Mouse (Mus musculus): Measurements from ENCODE around the gene Yipf1.
"Not testable (repeated sequence)": the region's sequence is repeated elsewhere in the genome, so short reads cannot be mapped to it uniquely, and the experiment has no call there.

The Yipf1 gene

DNA sequence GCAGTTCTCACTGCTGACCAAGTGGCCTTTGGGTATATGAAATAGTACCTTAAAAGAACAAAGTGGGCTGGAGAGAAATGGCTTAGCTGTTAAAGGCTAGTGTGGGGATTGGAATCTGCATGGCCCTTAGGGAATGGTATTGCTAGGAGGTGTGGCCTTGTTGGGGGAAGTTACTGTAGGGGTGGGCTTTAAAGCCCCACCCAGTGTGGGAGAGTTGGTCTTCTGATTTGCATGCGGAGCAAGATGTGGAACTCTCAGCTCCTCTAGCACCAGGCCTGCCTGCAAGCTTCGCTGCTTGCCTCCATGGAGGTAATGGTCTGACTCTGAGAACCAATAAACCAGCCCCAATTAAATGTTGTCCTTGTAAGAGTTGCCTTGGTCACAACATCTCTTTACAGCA, 6.9 kb downstream of the Yipf1 start:
- DNase-seq (ENCODE audit: extremely low read depth, low read depth, low spot score), result no peak

DNA sequence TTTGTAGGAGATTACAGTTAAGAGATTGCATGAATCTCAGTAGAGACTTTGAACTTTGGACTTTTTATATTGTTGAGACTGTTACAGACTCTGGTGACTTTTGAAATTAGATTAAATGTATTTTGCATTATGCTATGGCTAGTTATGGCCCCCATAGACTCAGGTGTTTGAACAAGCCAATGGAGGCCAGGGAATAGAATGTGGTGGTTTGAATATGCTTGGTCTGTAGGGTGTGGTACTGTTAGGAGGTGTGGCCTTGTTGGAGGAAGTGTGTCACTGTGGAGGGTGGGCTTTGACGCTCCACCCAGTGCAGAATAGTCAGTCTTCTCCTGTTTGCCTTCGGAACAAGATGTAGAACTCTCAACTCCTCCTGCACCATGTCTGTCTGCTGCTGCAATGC, 8.9 kb downstream of the Yipf1 start:
- DNase-seq (ENCODE audit: extremely low read depth, low read depth, low spot score), result no peak

DNA sequence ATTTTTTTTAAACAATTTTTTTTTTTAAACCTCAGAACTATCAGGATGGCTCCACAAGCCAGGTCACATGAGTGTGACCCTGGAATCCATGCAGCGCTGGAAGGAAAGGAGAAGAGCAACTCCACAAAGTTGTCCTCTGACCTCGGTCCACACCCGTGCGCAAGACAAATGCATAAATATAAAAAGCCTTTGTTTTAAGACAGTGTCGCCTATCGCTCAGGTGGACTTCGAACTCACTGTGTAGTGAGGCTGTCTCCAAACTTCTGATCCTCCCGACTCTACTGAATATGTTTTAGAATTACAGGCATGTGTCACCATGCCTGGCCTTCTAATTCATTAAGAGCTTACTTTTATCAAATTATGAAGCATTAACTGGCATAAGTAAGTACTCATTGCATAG, 14.4 kb downstream of the Yipf1 start:
- DNase-seq (ENCODE audit: extremely low read depth, low read depth, low spot score), result no peak

DNA sequence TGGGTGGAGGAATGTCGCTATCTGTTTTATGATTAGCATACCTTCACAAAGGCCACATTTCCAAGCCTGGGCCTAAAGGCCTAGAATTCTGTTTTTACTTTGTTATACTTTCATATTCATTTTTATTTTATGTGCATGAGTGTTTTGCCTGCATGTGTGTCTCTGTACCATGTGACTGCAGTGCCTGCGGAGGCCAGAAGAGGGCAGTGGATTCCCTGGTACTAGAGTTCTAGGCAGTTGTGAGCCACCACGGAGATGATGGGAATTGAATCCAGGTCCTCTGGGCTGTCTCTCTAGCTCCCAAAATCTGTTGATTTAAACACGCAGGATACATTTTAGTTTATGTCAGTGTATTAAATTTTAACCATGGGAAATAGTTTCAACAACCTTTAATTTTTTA, 19.4 kb downstream of the Yipf1 start:
- DNase-seq (ENCODE audit: extremely low read depth, low read depth, low spot score), result no peak

DNA sequence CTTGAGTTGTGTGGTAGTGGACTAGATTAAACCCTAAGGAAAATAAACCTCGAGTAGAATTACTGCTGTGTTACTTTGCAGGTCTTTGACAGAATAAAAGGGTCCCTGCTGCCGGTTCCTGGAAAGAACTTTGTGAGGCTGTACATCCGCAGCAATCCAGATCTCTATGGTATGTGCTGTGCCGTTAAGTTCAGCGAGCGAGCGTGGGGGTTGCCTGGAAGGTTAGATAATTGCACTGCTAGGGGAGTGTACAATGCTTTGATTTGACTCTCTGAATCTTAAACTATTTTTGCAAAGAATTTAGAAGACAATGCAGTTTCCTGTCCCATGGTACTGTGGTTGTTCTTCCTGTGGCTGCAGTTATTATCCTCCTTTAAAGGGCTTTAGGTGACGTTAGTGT, 22.2 kb downstream of the Yipf1 start:
- no peak for DNase-seq (ENCODE audit: extremely low read depth, low read depth, low spot score)

DNA sequence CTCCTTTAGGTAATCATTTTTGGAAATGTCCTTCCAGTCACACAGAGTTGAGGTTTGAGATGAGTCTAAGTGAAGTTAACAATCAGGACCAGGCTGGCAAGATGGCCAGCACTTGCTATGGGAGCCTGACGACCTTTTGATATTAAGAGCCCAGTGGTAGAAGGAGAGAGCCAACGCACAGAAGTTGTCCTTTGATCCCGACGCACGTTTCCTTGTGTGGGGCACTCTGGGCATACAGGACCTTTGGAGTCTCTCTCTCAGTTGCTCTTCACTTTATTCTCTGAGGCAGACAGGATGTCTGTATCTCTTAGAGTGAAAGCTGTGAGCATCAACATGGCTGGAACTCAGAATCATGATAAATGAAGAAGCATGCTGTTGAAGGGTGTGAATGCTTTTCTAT, 23.3 kb downstream of the Yipf1 start:
- no peak for DNase-seq (ENCODE audit: extremely low read depth, low read depth, low spot score)

DNA sequence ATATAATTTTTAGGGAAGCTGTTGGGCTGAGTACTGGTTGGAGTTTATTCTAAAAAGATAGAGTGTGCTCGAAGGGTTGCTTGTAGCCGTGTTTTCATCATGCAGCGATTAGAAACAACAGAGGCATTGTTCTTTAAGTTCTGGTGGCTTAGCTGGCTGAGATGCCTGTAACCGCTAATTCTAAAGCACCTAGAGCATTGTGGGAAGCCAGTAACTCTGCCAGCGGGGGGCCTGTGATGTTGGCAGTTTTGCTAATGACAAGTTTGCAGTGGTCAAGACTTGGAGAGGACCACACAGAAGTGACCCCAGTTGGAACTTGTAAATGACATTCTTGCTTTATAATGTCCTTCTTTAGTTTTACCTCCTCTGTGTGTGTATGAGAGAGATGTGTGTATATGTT, 27.2 kb downstream of the Yipf1 start:
- no peak for DNase-seq (ENCODE audit: extremely low read depth, low read depth, low spot score)

DNA sequence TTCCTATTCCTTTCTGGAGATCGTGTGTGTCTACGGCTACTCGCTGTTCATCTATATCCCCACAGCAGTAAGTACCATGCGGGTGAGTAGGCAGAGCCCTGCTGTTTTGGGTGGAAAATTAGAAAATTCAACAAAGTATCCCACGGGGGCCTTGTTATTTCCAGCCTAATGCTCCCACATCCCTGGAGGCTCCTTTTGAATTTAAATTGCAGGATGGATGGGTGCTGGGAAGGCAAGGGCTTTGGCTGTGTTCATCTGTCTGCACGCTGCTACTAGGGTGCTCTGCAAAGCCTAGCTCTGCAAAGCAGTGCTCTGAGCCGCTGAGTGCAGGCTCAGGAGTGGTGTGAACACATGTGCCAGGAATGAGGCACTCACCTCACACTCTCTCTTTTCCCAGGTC, 30.4 kb downstream of the Yipf1 start:
- no peak for DNase-seq (ENCODE audit: extremely low read depth, low read depth, low spot score)

DNA sequence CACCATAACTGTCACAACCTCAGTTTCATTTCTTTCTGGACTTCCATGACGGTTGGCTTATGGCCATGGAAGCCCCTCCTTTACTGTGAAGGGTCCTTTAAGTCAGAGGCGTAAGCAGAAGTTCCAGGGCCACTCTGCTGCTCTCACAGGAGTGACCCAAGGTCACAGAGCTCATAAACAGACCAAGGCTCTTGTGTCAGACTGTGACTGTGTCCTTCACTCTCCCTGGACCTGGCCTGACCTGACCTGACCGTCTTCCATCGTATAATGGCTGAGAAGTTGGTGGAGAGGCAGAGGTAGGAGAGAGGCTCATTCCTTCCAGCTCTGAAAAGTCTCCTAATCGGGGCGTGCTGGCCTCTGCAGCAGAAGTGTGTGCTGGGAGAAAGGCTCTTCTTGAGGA, 33.1 kb downstream of the Yipf1 start:
- DNase-seq (ENCODE audit: extremely low read depth, low read depth, low spot score), result no peak

DNA sequence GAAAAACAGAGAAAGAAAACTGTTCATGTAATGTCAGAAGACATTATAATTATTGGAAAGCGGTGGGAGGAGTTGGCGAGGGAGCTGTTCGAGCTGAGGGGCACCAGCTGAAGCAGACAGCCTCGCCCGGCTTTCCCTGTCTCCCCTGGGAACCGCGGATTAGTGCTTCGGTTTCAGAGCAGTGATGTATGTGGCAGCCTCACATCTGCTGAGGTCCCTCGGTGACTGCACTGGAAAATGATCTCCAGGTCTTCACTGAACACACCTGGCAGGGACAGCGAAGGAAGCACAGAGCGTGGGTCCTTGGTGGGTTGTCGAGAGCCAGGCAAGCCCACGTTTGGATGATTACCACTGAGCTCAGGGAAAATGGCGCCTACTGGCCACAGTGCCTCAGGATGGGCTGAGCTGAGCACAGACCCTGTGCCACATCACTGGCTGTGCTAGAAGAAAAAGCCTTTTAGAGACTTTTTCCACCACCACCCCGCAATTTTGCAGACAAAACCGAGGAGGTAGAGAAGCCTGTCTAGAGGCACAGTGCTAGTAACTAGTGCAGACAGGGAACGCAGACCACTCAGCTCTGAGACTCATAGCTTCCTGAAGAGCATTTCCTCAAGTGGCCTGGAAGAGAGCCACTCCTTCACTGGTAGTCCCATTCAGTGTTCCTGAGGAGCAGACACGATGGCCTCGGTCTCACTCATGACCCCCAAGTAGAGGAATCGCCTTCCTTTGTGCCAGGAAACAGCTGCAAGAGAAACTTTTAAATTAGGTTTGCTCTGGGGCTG, 34.6 kb downstream of the Yipf1 start:
- DNase-seq (ENCODE audit: extremely low read depth, low read depth, low spot score), result no peak

DNA sequence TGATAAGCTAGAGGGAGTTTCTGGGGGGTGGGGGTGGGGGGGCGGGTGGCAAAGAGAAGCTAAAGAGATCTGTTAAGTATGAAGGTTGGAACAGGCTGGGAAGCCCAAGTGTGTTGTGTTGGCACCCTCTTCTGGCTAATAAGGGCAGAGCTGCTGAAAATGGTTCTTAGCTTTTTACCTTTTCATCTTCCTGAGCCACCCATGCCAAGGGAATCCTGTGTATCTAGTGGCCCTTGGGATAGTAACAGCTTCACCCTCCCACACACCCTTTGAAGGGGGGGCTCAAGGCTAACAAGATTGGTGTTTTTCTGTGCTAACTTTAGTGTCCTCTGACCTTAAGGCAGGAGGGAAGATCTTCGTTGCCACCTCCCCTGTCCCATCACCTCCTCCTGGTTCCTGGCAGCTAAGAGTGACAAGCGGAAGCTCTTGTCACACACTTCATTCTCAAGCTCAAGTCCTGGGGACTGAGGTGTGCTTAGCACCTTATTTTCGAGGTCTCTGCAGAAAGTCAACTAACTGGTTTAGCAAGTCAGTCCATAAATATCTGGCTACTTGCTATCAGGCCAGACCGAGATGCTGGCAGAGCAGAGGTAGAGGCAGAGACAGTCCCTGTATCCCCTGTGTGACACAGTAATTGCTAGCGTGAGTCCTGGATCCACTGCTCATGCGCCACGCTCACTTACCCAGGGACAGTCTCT, 35.3 kb downstream of the Yipf1 start:
- DNase-seq (ENCODE audit: extremely low read depth, low read depth, low spot score), result no peak

DNA sequence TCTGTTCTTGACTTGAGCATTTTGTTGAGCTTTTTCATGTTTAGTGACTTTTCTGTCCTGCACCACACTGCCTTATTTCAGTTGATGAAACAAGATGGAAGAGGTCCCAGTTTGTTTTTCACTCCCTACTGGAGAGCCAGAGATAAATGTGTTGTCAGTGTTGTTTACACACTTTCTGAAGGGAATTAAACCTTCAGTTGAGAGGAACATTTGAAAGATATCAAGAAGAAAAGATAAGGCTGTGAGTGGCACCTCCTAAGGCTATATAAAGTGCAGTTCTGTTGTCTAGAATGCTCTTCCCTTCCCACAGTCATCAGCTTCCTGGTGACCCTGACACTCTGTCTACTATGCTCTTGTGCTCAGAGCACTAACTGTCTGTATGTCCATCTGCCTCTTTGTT, 37.2 kb downstream of the Yipf1 start:
- DNase-seq (ENCODE audit: extremely low read depth, low read depth, low spot score), result no peak

DNA sequence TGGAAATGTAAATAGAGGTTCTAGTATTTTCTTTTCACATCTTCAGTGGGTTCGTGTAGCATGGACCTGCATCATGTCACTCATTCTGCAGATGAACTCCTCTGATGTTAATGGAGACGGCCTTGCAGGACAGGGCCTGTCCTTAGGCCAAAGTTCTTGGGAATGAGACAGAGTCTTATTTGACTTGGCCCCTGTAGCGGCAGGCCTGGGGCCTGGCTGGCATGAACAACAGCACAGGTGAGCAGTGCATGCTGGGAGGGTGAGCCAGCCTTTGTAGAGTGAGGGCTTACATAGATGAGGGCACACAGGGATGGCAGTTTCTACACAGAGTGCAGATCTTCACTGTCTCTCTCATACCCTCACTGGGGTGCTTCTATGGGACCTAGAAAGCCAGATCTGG, 39.4 kb downstream of the Yipf1 start:
- DNase-seq (ENCODE audit: extremely low read depth, low read depth, low spot score), result no peak

DNA sequence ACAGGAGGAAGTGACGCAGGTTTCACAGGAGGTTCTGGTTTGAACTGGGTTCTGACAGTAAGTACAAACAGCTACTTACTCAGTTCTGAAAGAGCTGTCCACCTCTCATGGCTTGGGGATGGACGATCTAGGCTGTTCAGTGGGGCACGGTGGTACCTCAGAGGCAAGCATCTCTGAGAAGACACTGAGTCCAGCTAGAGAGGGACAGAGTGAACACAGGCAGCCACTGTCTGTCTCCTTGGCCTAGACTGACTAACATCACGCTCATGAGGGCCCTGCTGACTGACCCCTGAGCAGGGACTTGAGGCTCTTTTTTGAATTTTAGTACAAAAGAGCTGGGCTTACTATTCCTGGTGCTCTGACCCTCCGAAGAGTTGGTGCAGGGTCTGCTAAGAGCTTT, 40.0 kb downstream of the Yipf1 start:
- no peak for DNase-seq (ENCODE audit: extremely low read depth, low read depth, low spot score)

DNA sequence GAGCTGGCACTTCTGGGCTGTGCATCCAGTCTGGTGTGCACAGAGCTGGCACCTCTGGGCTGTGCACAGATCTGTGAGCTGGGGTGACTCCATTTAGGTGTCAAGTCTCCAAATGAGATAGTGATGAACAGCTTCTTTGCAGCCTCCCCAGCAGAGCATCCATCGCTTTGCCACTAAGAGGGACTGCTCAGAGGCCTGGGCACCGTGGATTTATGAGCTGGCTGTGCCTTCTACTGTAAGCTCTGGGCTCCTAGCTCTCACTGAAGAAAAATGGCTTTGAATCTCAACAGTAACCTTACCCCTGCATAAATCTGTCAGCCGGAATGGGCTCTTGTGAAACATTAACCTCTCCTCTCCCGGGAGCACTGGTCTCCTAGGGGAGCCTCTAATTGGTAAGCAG, 40.4 kb downstream of the Yipf1 start:
- no peak for DNase-seq (ENCODE audit: extremely low read depth, low read depth, low spot score)

DNA sequence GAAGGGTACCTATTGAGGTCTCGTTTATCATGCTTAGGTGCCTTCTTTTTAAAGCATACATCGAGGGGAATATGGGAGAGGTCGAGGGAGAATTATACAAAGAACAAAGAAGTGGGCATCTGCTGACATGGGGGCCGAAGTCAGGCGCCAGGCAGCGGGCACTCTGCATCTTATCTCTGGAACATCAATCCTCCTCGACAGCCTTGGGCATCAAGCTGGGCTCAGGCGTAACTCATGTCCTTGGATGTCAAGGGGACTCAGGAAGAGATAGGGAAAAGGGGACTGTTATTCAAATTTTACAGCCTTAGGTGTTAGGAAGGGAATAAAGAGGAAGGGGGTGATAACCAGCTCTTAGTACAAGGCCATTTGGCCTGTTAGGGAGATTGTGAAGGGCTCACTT, 43.0 kb downstream of the Yipf1 start:
- DNase-seq (ENCODE audit: extremely low read depth, low read depth, low spot score), result not testable (repeated sequence)

DNA sequence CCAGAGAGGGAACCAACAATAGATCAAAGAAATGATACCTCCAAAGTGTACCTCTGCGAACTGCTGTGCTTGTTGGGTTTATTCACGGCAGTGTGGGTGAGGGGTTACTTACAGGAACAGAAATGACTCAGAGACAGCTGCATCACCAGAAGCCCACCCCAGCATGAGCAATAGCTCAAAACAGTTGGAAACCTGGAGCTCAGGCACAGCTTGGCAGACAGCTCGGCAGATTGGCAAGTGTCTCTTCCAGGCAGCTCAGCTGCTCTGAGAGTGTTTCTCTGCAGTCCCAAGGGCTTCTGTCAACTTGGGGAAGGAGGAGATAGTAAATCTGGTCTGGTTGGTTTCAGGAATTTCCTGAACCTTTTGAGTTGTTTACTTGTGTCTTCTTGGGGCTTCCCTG, 44.3 kb downstream of the Yipf1 start:
- no peak for DNase-seq (ENCODE audit: extremely low read depth, low read depth, low spot score)

DNA sequence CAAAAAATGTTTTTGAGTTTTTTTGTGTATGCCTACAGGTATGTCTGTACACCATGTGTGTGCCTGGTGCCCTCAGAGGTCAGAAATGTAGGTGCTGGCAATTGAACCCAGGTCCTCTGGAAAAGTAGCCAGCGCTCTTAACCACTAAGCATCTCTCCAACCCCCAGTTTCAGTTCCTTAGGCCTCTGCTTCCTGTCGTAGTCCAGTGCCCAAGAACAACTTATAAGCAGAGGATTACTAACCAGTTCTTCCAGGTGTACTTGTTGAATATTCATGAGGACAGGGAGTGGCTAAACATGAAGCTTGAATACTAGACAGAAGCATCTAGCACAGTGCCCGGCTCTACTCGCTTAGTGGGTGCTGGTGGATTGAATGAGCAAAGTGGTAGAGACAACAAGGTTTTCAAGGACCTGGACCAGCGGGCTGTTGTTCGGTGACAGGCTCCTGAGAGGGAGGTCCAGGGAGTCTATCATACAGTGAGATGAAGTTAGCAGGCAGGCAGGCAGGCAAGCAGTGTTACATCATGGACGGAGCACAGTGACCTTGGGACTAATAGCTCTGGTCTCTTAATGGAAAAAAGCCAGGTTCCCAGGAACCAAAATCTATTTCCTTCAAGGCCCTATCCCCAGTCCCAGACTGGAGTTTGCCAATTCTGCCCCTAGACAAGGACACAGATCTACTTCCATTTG, 46.4 kb downstream of the Yipf1 start:
- DNase-seq (ENCODE audit: extremely low read depth, low read depth, low spot score), result no peak

DNA sequence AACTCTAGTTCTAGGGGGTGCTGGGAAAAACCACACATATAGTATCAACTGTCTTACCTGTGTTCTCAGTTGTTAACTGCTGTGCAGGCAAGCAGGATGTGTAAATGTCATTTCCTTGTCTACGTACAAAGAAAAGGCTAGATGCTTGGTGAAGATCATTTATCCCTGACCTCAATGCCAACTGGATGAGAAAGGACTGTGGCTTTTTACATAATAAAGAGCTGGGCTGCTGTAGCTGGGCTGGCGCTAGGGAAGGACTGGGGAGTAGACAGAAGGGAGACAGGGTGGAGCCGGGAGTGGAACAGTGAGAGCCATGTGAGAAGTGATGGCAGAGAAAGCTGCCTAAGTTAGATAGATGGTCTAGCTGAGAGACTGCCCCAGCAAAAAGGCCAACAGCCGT, 48.6 kb downstream of the Yipf1 start:
- DNase-seq (ENCODE audit: extremely low read depth, low read depth, low spot score), result no peak

DNA sequence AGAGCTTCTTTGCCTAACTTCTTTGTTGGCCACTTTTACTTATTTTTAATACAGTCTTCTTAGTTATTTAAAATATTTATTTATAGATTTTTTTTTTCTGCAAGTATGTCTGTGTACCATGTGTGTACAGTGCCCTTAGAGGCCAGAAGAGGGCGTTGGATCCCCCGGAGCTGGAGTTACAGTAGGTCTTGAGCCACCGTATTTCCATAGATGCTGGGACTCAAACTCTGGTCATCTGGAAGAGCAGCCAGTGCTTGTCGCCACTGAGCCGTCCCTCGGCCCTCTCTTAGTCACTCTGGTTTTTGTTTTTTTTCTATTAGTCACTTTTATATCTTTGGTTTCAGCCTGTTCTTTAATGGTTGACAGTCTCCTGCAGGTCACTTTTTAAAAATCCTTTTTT, 49.4 kb downstream of the Yipf1 start:
- no peak for DNase-seq (ENCODE audit: extremely low read depth, low read depth, low spot score)

DNA sequence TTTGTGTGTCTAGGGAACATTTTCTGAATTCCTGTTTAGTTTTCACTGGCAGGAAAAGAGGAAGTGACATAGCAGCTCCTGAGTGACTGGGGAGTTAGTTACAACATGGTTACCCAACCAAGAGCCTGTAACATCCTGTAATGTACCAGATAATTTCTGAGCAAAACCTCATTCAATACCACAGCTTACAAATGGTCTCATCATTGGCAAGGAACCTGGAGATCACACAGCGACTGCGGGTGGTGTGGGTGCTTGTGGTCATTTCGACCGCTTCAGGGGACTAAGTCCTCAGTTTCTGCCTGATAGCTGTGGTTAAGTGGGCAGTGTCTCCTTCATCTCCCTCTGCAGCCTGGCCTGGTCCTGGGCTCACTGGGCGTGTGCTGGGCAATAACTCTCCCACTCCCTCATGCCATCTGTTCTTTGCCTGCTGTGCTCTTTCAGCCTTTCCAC, 50.1 kb downstream of the Yipf1 start:
- no peak for DNase-seq (ENCODE audit: extremely low read depth, low read depth, low spot score)

DNA sequence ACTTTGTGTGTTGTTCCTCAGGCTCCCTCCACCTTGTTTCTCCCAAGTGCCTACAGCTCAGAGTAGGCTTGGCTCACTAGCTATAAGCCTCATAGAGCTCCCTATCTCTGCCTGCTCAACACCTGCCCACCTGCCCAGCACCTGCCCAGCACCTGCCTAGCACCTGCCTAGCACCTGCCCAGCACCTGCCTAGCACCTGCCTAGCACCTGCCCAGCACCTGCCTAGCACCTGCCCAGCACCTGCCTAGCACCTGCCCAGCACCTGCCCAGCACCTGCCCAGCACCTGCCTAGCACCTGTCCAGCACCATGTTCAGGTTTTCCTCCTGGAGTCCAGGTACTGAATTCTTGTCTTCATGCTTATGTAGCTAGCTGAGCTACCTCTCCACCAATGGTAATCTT, 52.2 kb downstream of the Yipf1 start:
- DNase-seq (ENCODE audit: extremely low read depth, low read depth, low spot score), result not testable (repeated sequence)

Measured in fat pad, adult 2 months (tissue).